Mouse (Mus musculus) gastrocnemius, adult 18-20 months (tissue): ENCODE data around the gene Ppm1n. TPM values are rescaled to one million over a fixed set of nuclear protein-coding genes. Genes with fewer than 3 reads are reported as not detected.

Experiments
- DNase-seq: peaks from one replicate; pipeline ENCODE4 v3.0.0; 2021; ENCODE audit warnings: low spot score
- long read RNA-seq, 2 experiments: library from polyadenylated mRNA; stranded (forward); transcript quantifications; one replicate each; pipeline ENCODE4 v2.0.0; 2021
- total RNA-seq, 2 experiments: library from RNA; stranded (reverse); gene quantifications; 2 replicates each; pipeline ENCODE4 v1.2.3; 2021

Ppm1n gene
- under 1 TPM; 0.30 to 0.36 TPM for total RNA-seq
- long read RNA-seq, experiment 1, partial matches to known transcripts = 0 of 2 reads
- long read RNA-seq, experiment 1, other reads (novel, unspliced or antisense) = 0 of 2 reads
- long read RNA-seq, experiment 2 = 0 reads

GRCm38 (mm10) chr7:19279581-19280114, at the start of gene Ppm1n:
Gene Ppm1n, minus strand, starts transcription at chr7:19280064.
- no peak for DNase-seq

- no peak for DNase-seq
Observed at GRCm38 (mm10) chr7:19328425-19328824, 48.6 kb upstream of the Ppm1n start.

GRCm38 (mm10) chr7:19327782-19328181, 47.9 kb upstream of the Ppm1n start:
- DNase-seq = no peak

- DNase-seq = peak; percentile 94
Observed at GRCm38 (mm10) chr7:19327128-19327527, 47.3 kb upstream of the Ppm1n start.

GRCm38 (mm10) chr7:19326359-19326758, 46.5 kb upstream of the Ppm1n start:
- peak; percentile 91 for DNase-seq

- no peak for DNase-seq
Observed at GRCm38 (mm10) chr7:19325262-19326199, 45.7 kb upstream of the Ppm1n start.

GRCm38 (mm10) chr7:19324221-19324620, 44.4 kb upstream of the Ppm1n start:
- no peak for DNase-seq

GRCm38 (mm10) chr7:19322489-19322888, 42.6 kb upstream of the Ppm1n start:
- DNase-seq = no peak

GRCm38 (mm10) chr7:19321464-19321863, 41.6 kb upstream of the Ppm1n start:
- no peak for DNase-seq

GRCm38 (mm10) chr7:19320637-19321036, 40.8 kb upstream of the Ppm1n start:
- DNase-seq = no peak

- DNase-seq = peak; percentile 96
Observed at GRCm38 (mm10) chr7:19319906-19320305, 40.0 kb upstream of the Ppm1n start.

- no peak for DNase-seq
Observed at GRCm38 (mm10) chr7:19319458-19319857, 39.6 kb upstream of the Ppm1n start.

GRCm38 (mm10) chr7:19318676-19319075, 38.8 kb upstream of the Ppm1n start:
- no peak for DNase-seq

- no peak for DNase-seq
Observed at GRCm38 (mm10) chr7:19318201-19318600, 38.3 kb upstream of the Ppm1n start.

- no peak for DNase-seq
Observed at GRCm38 (mm10) chr7:19316451-19317161, 36.7 kb upstream of the Ppm1n start.

GRCm38 (mm10) chr7:19314033-19314432, 34.2 kb upstream of the Ppm1n start:
- DNase-seq = no peak

GRCm38 (mm10) chr7:19311991-19312390, 32.1 kb upstream of the Ppm1n start:
- no peak for DNase-seq

GRCm38 (mm10) chr7:19309884-19310641, 30.2 kb upstream of the Ppm1n start, which contains the start of gene Fosb:
Gene Fosb, minus strand, starts transcription at chr7:19310051.
- peak; percentile 95 for DNase-seq

- no peak for DNase-seq
Observed at GRCm38 (mm10) chr7:19309278-19309883, 29.5 kb upstream of the Ppm1n start.

GRCm38 (mm10) chr7:19308454-19309277, 28.8 kb upstream of the Ppm1n start:
- peak; percentile 97 for DNase-seq
